Mouse (Mus musculus): ENCODE results near the gene Rho. TPM values are rescaled to one million over a fixed set of nuclear protein-coding genes. Genes with fewer than 3 reads are reported as not detected.

Gene Rho
- polyA plus RNA-seq, 1 experiment from 2014 or later: 0.38 TPM

Other genes starting within 250 kb of the Rho start
- gene Tmem40, start 169.3 kb upstream of the Rho start, polyA plus RNA-seq (2016; fragmentation: Nextera tagmentation; extraction: Ambion mirVana): 1.7 and 1.9 TPM in 2 replicates
- gene Cand2, start 157.2 kb upstream of the Rho start, polyA plus RNA-seq (2016; fragmentation: Nextera tagmentation; extraction: Ambion mirVana): 66.9 and 71.8 TPM in 2 replicates
- 2,195 and 2,268 TPM in 2 replicates for gene Rpl32, start 123.0 kb upstream of the Rho start, polyA plus RNA-seq (2016; fragmentation: Nextera tagmentation; extraction: Ambion mirVana)
- gene Efcab12, start 93.3 kb upstream of the Rho start, polyA plus RNA-seq (2016; fragmentation: Nextera tagmentation; extraction: Ambion mirVana): 0.45 and 0.51 TPM in 2 replicates
- 32.3 and 33.7 TPM in 2 replicates for gene Mbd4, start 78.4 kb upstream of the Rho start, polyA plus RNA-seq (2016; fragmentation: Nextera tagmentation; extraction: Ambion mirVana)
- gene Ift122, start 78.3 kb upstream of the Rho start, polyA plus RNA-seq (2016; fragmentation: Nextera tagmentation; extraction: Ambion mirVana): 32.1 and 34.9 TPM in 2 replicates
- gene H1foo, start 13.2 kb downstream of the Rho start, polyA plus RNA-seq (2016; fragmentation: Nextera tagmentation; extraction: Ambion mirVana): not detected in 2 replicates
- 25.2 and 27.5 TPM in 2 replicates for gene Plxnd1, start 63.3 kb downstream of the Rho start, polyA plus RNA-seq (2016; fragmentation: Nextera tagmentation; extraction: Ambion mirVana)

Measured in limb, embryonic 12.5 days (tissue).